Mouse (Mus musculus) testis, adult 2 months (tissue): ENCODE measurements at regions not wholly inside any gene's neighbourhood (a gene's known extent, or its start where the extent isn't known, plus 50 kb on each side); places are given as distances from the start of the nearest gene placed in this dataset.

Source experiments
- H3K27ac ChIP-seq: fragments of 200-500 bp; 2 replicates; pipeline ENCODE4 v1.5.1; 2012; ENCODE audit warnings: low read depth, low read length; ENCODE audit not compliant: control insufficient read depth, insufficient read depth
- H3K27me3 ChIP-seq: fragments of 200-500 bp; 2 replicates; pipeline ENCODE4 v1.6.1; 2012; ENCODE audit warnings: mild to moderate bottlenecking, low read length, moderate library complexity; ENCODE audit not compliant: control insufficient read depth, insufficient read depth
- H3K36me3 ChIP-seq: fragments of 200-500 bp; 2 replicates; pipeline ENCODE4 v1.6.1; 2012; ENCODE audit warnings: mild to moderate bottlenecking, low read length; ENCODE audit not compliant: control insufficient read depth, insufficient read depth
- H3K4me1 ChIP-seq: fragments of 200-500 bp; 2 replicates; pipeline ENCODE4 v1.6.1; 2012; ENCODE audit warnings: low read length; ENCODE audit not compliant: control insufficient read depth, insufficient read depth
- H3K4me3 ChIP-seq: fragments of 200-500 bp; 2 replicates; pipeline ENCODE4 v1.5.1; 2012; ENCODE audit warnings: low read depth, mild to moderate bottlenecking, low read length, moderate library complexity, mixed read lengths; ENCODE audit not compliant: control insufficient read depth
- CTCF ChIP-seq: fragments of 200-500 bp; IDR thresholded peaks from 2 replicates; pipeline ENCODE4 v1.5.1; 2012; ENCODE audit warnings: low read depth, mild to moderate bottlenecking, inconsistent platforms, low read length, moderate library complexity; ENCODE audit not compliant: control insufficient read depth, insufficient read depth, insufficient replicate concordance
- POLR2A ChIP-seq: fragments of 200-500 bp; IDR thresholded peaks from 2 replicates; pipeline ENCODE4 v1.6.1; 2012; ENCODE audit warnings: low read depth, mild to moderate bottlenecking, inconsistent platforms, low read length, moderate library complexity; ENCODE audit not compliant: control insufficient read depth

DNA sequence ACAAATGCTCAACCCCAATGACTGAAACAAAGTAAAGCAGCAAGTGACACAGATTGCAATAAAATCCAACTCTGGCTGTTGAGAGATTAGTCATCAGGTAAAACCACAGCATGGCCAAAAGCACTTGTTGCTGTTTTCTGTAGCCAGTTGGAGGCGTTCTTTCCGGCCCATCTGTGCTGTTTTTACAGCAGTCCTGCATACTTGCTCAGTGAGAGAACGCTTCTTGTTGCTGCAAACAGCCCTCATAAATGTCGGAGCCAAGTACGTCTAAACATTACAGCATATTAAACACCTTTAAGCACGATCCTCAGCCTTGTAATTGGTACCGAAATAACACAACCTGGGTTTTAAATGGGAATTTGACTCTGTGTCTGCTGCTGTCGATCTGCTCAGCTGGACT, 65.6 kb upstream of the Hs3st3a1 start:
- Histone ChIP-seq H3K4me3 (no peak overlapping the region), H3K4me1 (no peaks in the 10 kb centered on the region), H3K27ac (no peak overlapping the region), H3K36me3 (no peaks in the 10 kb centered on the region), H3K27me3 (no peaks in the 10 kb centered on the region)
- no peak for TF ChIP-seq CTCF
- TF ChIP-seq POLR2A = no peak

DNA sequence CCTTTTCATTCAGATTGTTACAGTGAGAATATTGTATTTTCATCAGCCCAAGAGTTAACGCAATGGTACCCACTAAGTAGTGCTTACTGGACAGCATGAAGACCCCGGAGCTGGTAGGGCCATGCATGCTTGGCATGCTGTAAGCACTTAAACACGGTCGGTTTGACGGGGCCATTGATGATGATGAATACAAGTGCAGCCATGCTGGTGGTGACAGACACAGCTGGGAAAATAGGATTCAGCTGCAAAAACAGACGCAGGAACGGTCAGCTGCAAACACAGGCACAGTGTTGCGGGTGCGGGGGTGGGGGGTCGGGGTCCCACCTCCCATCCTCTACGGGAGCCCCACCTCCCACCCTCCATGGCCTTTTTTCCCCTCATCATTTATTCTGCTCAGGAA, 99.7 kb upstream of the Hs3st3a1 start:
- H3K36me3 ChIP-seq = no peaks in the 10 kb centered on the region
- no peak overlapping the region for H3K4me3 ChIP-seq
- no peaks in the 10 kb centered on the region for H3K4me1 ChIP-seq
- H3K27ac ChIP-seq = no peak overlapping the region
- TF ChIP-seq CTCF (no peak), POLR2A (no peak)
- no peaks in the 10 kb centered on the region for H3K27me3 ChIP-seq

DNA sequence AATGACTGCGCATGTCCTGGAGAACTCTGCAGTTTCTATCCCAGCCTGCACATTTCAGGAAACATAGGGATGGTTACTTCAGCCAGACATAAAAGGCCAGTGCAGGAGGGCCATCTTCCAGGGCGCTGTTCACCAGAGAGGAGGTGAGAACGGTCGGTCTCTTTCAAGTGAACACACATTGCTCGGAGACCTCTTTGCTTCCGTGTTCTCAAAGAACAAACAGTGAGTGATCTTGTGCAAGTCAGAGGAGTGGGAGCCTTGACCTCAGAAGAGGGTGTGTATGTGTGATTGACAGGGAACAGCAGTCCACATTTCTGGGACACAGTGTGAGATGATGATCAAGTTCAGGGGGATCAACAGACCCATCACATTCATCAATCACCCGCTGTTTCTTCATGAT, 102.7 kb upstream of the Hs3st3a1 start:
- Histone ChIP-seq H3K27ac (no peak overlapping the region), H3K36me3 (no peaks in the 10 kb centered on the region), H3K4me1 (no peaks in the 10 kb centered on the region), H3K4me3 (no peak overlapping the region), H3K27me3 (no peaks in the 10 kb centered on the region)
- no peak for TF ChIP-seq CTCF
- TF ChIP-seq POLR2A = no peak

DNA sequence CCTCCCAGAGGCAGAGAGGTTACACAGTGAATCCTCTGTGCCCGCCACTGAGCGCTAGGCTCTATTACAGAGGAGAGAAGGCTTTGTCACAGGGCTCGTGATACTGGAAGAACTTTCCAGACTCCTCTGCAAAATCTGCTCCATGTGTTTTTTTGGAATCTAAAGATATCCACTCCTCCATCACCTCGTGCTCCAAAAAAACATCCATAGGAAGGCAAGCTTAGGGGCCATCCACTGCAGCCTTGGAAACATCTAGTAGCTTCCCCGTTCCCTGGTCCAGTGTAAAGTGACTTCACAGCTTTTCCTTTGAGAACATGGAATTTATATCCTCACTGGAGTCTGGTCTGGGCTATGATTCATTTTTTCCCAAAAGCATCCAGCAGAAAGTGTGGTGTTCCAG, 103.3 kb upstream of the Hs3st3a1 start:
- no peak for TF ChIP-seq CTCF
- TF ChIP-seq POLR2A = no peak
- Histone ChIP-seq H3K27me3 (no peaks in the 10 kb centered on the region), H3K27ac (no peak overlapping the region), H3K4me1 (no peaks in the 10 kb centered on the region), H3K36me3 (no peaks in the 10 kb centered on the region), H3K4me3 (no peak overlapping the region)

DNA sequence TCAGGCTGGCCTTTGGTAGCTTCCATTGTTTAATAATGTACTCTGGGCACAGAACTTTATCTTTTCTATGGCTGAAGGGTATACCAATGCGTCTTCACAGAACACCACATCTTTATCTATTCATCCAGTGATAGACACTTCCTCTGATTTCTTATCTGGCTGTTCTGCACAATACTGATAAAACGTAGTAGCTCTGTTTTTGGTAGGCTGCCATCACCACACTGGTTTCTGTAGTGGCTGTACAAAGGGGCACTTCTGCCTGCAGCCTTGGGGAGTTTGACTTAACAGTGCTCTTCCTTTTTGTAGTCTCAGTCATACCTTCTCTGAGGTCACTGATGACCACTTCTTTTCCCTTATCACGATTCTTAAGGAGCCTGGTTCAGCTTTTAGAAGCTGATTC, 106.0 kb upstream of the Hs3st3a1 start:
- Histone ChIP-seq H3K4me3 (no peak overlapping the region), H3K27me3 (no peaks in the 10 kb centered on the region), H3K27ac (no peak overlapping the region), H3K4me1 (no peaks in the 10 kb centered on the region), H3K36me3 (no peaks in the 10 kb centered on the region)
- no peak for TF ChIP-seq POLR2A
- TF ChIP-seq CTCF = no peak

DNA sequence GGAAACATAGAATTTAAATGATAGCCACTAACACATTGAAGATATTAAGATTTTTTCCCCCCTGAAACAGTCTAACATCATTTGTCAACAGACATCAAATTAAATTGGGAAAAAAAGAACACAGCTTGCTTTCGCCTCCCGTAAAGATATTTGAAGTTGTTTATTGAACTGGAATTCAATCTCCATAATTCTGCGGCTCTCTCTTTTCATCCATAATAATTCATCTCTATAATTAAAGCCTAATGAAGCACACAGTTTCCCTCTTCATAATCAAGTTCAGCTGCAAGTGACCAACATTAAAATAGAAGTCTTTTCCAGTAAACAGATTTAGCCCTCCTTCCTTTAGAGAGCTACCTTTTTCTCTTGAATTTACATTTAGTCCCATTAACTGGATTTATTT, 107.4 kb upstream of the Hs3st3a1 start:
- no peaks in the 10 kb centered on the region for H3K27me3 ChIP-seq
- TF ChIP-seq POLR2A (no peak), CTCF (no peak)

DNA sequence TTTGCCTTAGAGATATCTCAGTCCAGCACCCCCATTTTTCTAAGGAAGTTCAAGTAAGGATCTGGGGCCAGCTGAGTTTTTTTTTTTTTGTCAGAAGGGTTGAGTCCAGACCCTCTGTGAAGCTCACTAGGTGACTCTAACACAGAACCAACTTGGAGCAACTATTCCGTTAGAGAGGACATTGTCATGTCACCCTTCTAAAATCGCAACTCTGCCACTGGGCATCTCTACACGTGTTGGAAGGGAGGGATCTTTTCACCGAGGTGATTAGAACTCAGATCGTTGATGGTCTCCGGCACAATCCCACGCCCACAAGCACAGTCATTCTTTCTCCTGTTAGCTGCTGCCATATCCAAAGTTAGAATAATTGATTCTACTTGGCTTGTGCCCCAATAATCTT, 108.5 kb upstream of the Hs3st3a1 start:
- Histone ChIP-seq H3K36me3 (no peaks in the 10 kb centered on the region), H3K4me3 (no peak overlapping the region), H3K27ac (no peak overlapping the region), H3K4me1 (no peaks in the 10 kb centered on the region), H3K27me3 (no peaks in the 10 kb centered on the region)
- TF ChIP-seq POLR2A (no peak), CTCF (no peak)

More for the DNA sequence above, 107.4 kb upstream of the Hs3st3a1 start:
- H3K27ac ChIP-seq = no peak overlapping the region
- H3K36me3 ChIP-seq = no peaks in the 10 kb centered on the region
- no peaks in the 10 kb centered on the region for H3K4me1 ChIP-seq
- no peak overlapping the region for H3K4me3 ChIP-seq

DNA sequence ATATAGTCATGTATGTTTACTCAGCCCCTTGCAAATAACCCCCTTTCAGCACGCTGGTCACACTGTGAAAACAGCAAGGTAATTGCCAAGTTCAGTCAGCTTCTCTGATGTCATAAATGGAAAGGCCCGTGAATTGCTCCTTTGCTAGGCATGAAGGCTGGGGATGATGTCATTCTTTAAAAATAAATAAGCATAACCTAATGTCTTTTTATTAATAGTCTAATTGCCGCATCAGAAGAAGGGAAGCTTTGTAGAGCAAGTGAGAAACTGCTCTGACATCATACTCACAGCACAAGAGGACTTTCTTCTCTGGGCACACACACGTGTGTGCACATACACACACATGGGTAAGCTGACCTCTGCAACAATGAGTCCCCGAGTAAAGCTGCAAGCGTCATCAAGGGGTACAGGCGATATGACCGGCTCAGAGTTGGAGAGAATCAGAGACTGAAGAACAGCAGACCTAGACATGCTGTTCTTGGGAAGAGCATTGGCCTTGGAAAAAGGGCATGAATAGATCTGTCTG, 113.2 kb upstream of the Hs3st3a1 start:
- TF ChIP-seq POLR2A = no peak
- TF ChIP-seq CTCF = no peak
- H3K4me3 ChIP-seq = no peak overlapping the region
- H3K27me3 ChIP-seq = no peaks in the 10 kb centered on the region
- H3K36me3 ChIP-seq = no peaks in the 10 kb centered on the region
- H3K4me1 ChIP-seq = no peaks in the 10 kb centered on the region
- no peak overlapping the region for H3K27ac ChIP-seq
